Mouse (Mus musculus): Measurements from ENCODE around the gene Nwd2.

The Nwd2 gene

DNA sequence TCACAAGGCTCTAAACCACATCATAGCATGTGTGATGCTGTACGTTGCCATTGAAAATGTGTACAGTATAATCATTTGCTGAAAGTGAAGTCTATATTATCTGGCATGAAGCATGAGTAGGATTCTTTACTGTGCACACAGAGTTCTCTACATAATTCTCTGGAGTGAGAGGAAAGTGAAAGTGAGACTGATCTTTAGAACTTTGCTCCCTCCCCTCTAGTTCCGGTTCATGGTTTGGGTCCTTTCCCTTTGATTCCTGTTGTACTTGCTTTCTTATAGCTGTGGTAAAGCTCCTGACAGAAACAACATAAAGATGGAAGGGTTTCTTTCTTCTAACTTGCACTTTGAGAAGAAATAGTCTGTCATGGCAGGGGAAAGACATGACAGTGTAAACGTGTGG lies 107.0 kb downstream of the Nwd2 start:
- no peak for DNase-seq (ENCODE audit: low spot score)

DNA sequence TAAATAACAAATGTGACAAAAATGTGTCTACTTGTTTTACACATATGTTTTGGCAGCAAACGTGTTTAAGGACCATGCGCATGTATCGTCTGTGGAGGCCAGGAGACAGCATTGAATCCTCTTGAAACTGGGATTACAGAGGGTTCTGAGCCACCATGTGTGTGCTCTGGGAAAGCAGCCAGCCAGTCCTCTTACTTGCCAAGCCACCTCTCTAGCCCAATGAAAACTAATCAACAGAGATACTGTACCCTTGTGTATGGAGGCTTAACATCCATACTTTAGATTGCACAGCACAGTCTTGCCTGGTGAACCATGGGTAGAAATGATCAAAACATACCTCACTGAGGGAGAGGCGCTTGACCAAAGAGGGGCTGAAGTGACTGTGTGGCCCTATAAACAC lies 117.0 kb downstream of the Nwd2 start:
- DNase-seq (ENCODE audit: low spot score), result no peak

DNA sequence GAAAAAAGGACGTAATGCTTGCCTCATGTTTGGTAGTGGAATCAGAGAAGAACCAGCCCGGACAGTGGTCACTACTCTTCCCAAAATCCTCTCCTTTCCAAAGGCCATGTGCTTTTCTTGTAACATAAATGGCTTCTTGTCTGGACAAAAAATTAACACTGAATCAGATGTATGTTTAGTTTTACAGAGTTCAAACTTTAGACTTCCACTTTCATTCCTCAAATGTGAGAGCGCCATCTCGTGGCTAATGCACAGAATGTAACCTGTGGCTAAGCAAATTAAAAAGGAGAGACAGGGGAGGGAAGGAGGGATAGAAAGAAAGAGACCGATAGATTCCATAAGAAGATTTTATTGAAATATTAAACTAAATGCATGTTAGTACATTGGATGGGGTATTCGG lies 117.8 kb downstream of the Nwd2 start:
- DNase-seq (ENCODE audit: low spot score), result peak; percentile 21

DNA sequence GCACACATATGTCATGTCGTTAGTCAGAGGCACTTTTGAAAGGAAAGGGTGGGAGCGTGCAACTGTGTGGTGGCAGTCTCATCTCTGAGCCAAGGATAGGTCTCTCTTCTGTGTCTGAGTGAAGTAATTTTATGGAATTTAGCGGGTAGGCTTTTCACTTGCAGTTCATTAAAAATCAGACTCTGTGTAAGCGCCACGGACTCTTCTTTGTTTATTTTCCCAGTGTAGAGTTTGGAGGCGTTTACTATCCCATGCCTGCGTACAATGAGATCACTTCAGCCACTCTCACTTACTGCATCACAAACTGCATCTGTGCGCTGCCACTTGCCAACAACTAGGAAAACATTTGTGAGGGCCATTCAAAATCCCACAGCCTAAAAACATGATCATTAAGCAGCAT lies 118.6 kb downstream of the Nwd2 start:
- DNase-seq (ENCODE audit: low spot score), result no peak

DNA sequence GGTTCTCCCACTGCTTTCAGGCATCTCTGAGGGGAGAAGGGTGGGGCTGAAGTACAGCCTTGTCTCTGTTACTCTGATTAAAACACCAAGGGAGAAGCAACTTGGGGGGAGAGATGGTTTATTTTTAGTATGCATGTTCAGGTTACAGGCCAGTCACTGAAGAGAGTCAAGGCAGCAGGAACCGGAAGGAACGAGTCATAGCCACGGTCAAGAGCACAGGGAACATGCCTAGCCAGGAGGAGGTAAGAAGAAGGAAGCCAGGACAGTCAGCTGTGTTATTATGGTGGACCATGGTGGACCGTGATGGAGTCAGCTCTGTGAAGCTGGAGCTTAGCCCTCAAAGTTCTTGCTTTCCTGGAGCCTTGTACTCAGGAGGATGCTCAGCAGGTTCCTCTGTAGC lies 119.3 kb downstream of the Nwd2 start:
- DNase-seq (ENCODE audit: low spot score), result no peak

DNA sequence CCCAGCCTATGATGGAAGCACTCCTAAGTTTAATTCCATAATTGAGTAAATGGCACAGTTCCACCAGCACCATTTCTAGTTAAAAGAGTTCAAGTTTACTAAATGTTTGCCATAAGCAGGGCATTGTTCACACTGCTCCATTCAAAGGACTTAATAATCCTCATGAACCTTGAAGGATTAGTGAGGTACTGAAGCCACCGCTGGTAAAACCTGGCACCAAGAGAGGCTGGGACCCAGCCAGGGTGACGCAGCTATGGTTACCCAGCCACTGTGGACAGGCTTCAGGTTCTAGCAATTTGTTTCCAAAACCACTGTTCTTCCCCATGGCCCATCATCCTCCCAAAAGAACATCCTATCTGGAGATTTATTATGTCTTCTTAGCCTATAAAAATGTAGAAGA lies 124.1 kb downstream of the Nwd2 start:
- DNase-seq (ENCODE audit: low spot score), result no peak

DNA sequence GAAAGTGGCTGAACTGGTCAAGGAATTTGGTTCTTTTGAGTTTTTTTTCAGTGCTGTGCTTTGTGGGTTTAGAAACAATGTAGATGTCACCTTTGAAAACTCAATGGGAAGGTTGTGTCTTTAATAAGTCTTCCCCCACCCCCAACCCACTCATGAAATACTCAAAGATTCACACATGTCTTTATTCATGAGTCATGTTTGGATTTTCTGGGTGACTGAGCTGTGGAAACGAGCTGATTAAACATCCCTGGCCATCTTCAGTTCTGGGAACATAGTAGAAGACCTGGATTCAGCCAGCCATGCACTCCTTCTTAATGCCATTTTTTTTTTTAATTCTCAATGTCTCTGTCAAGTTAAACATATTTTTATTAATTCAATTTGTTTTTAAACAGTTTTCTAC lies 124.7 kb downstream of the Nwd2 start:
- no peak for DNase-seq (ENCODE audit: low spot score)

DNA sequence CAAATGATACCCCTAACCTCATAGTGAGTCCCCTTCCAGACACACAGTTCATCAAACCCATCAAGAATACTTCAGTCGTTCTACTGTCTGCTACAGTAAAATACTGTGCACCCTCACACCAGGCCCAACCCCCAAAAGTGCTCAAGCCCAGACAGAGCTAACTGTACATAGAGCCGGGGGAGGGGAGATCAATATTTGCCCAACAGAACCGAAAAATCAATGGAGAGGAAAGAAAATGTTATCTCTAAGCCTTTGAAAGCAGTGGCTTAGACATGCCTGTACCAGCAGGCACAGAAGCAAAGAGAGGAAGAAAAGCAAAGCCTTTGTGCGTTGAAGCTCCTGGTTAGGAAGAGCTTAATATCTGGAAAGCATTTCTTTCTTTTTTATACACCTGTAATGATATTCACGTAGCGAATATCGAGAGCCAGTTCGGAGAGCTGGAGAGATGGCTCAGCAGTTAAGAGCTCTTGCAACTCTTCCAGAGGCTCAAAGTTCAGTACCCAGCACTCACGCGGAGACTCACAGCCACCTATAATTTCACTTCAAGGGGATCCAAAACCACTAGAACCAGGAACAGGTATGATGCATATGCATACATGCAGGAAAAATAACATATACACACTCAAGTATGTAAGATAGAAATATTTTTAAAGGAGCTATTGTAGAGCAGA lies 139.4 kb downstream of the Nwd2 start:
- DNase-seq (ENCODE audit: low spot score), result no peak

DNA sequence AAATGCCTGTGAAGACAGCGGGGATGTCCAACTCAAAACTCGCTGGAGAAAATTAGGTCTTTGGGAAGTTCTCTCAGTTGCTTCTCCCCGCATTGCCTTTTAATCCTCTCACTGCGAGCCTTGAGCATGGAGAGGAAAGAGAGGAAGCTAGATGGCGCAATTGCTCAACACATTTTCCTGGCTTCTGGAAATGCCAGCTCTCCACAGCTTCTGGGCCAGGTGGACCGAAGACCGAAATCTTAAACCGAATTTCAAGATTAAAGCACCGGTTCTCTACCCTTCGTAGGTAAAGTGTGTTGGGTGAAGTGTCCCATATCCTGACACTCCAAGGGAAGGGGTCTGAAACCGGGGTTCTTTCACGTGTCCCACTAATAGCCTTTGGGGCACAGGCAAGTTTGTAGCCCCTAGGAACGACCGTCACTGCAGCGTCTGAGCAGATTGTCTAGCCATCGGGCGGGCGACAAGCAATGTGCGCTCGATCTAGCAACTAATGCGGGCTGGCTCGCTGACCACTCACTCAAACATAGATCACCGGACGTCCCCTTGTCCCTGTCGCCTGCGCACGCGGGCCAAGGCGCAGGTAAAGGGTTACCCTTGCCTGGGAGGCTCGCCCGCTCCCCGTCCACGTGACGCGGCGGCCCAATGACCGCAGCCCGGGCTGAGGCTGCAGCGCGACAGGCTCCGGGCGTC lies 163.1 kb downstream of the Nwd2 start, which contains the start of gene 0610040J01Rik:
0610040J01Rik (plus strand) TSS at position 545 of the 690 bp plus-strand sequence.
- DNase-seq (ENCODE audit: low spot score), result peak; percentile 23

DNA sequence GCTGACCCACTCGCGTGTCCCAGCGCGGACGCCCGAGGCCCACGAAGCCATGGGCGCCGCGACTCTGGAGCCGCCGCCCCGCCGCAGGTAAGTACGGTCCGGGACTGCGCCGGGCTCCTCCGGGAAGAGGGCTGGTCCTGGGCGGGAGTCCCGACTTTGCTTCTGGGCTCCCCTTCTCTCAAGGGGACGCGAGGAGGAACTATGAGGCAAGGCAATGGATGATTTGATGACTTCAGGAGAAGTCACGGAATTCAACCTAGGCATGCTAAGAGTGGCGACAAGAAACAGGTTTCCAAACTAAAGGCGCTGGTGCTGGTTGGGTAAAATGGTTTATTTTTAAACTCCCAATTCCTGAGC lies 163.6 kb downstream of the Nwd2 start:
- DNase-seq (ENCODE audit: low spot score), result no peak

DNA sequence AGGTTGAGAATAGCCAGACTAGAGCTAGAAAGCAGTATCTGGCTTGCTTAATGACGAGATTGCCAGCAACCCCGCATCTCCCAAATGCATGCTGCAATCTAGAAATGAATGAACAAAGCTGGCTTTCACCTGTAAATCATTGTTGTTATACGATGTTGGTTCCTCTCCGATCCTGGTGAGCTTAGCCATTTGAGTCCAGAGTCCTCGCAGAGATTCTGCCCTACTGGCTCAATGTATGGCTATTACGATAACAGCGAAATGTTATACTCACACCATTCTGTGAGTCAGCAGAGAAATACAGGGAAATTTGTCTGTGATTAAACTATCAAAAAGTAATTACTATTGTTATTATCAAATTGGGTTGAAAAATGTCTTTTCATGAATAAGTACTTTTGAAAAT lies 167.7 kb downstream of the Nwd2 start:
- DNase-seq (ENCODE audit: low spot score), result no peak

DNA sequence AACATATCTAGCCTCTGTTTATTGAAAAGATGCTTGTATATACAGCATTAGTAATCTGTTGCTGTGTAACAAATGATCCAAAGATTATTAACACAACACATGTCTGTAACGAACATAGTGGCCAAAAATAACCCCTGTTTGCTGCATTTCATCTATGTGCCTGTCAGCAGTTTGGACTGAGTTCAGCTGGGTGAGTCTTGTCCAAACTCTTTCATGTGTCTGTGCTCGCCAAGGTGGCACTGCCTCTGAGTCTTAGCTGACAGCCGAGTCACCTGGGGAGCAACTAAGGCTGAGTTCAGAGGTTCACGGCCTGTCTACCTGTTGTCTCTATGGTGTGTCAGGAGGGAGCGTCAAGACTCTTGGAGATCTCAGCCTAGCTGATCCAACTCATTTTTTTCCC lies 168.4 kb downstream of the Nwd2 start:
- no peak for DNase-seq (ENCODE audit: low spot score)

DNA sequence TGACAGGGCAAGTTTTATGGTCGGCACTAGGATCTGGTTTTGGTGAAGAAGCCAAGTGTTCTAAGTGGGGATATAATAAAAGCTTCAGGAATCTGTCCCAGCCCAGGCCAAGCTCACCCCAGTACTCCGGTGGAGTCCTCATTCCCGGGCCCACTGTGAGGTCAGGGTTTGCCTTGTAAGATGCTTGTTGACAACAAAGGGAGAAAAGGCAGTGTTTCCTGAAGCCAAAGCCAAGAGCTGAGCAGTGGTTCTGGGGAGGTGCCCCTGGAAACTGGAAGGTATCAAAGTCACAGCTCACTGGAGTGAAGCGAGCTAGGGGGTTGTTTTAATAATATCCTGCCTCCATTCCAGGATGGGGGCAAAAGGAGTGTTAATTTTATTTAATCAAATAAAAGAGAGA lies 170.1 kb downstream of the Nwd2 start:
- DNase-seq (ENCODE audit: low spot score), result no peak

DNA sequence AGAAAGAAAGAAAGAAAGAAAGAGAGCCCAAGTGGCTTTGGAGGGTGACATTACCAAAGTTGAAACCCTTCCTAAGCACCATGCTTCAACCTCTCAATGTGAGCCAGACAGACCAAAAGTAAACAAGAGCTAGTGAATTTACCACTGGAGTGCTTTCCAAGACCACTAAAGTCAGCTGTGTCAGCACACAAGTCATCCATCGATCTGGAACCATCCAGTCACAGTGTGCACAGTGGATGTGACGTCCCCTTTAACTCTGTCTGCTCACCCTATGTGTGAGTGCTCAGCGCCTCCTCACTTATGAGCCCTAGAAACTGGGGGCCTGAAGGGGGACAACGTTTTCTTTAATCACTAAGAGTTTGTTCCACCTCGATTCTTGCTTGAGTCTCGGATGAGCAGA lies 170.6 kb downstream of the Nwd2 start:
- DNase-seq (ENCODE audit: low spot score), result no peak

DNA sequence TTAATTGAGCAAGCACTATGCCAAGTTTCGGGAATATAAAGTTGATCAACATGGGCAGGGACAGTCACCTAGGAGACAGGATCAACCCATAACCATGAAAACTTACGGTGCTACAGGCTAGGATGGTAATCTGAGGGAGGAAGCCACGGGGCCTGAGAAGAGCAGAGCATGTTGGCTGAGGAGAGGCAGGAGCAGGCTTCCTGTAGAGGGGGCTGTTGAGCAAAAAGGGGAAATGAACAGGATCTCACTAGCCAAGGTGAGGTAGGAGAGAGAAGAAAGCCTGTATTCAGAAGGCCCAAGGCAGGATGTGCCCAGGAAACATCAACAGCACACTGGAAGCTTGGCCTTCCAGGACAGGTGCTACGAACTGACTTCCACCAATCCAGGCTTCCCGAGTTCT lies 172.3 kb downstream of the Nwd2 start:
- peak; percentile 12 for DNase-seq (ENCODE audit: low spot score)

DNA sequence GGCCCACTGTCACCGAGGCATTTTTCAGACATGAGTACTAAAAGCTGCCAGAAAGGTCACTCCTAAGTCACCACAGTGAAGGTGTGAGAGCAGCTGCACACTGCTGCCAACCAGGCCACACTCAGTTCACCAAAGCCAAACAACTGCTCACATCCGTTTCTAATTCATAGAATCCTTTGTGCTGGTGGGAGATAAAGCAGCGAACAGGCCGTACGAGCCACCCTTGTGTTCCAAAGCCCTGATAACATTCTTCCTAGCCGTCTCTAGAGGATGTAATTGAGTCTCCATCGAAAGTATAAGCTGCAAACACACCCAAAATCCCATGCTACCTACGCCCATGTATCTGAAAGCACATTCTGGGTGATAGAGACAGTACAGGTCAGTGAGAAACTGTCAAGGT lies 173.0 kb downstream of the Nwd2 start:
- DNase-seq (ENCODE audit: low spot score), result peak; percentile 23

DNA sequence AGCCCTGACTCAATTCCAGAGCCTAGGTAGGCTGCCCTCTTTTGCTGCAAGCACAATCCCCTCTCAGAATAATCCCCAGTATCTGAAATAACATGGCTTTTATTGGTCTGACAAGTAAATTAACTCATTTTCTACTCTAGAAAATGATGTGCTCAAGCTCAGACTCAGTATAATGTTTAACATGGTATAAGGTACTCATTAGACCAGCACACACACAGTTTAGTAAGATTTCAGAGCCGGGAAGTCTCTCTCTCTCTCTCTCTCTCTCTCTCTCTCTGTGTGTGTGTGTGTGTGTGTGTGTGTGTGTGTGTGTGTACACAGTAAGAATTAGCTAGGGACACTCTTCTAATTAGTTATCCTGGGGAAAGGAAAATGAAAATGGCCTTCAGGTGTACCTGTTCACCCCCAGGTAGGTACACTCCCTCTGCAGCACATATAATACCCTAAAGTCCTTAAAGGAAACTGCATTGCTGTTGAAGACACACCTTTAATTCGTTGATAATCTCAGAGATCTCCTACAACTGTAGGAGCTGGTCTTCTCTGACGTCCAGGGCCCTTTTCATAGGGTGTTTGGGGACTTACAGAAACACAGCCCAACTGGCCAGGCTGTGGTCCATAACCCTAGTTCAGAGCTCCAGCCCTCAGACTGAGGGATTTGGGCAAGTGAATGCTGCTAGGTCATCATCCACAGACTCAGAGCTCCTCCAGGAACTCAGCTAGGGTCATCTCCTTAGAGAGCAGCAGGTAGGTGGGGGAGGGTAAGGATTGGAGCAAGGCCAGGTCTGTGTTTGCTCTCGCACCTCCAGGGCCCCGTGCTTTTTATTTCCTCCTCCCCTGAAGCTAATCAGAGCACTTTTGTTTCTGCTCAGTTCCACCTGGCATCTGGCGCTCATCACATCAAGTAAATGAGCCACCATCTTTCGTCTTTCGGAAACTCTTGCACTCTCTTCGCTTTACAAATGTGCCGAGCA lies 174.7 kb downstream of the Nwd2 start:
- no peak for DNase-seq (ENCODE audit: low spot score)

DNA sequence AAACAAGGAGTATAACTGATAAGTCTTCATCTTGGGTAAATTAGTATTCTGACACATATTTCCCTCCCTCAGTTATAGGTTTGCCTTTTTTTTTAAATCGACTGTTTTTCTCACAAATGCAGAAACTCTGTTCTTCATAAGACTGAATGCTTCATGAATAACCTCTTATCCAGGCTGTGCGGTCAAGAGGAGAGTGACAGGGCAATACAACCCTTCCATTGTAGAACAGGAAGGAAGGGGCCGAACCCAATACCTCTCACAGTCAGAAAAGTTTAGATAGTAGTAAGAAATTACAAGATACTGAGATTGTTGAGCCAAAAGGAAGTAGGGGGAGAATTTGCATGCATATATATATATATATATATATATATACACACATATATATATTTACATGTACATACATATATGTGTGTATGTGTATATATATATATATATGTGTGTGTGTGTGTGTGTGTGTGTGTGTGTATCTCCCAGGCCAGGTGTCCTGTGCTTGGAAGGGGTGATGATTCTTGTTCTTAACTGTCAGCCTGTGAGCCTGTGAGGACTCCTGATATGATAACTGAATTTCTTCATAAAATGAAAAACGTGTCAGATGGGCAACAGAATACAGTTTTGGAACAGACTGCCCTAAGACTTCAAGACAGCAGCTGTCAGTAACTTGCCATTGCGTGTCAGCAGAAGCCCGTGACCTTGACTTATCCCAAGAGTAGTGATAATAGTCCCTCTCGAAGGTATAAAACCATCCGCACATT lies 175.9 kb downstream of the Nwd2 start:
- DNase-seq (ENCODE audit: low spot score), result no peak

DNA sequence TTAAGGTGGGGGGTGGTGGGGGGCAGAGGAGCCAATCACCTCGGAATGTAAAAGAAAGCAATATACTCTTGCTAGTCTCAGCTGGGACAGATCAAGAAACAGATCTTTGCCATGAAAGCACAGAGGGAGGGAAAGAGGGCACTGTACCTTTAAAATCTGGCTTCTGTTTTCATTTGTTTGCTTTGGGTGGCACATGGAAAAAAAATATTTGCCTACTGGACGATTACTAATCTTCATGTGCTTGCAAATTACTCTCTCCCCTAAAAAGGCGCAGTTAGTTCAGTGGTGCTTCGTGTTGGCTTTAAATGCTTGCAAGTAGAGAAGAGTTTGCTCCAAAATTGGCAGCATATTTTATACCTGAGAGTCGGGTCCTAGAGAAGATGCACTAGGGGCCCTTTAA lies 177.0 kb downstream of the Nwd2 start:
- DNase-seq (ENCODE audit: low spot score), result no peak

DNA sequence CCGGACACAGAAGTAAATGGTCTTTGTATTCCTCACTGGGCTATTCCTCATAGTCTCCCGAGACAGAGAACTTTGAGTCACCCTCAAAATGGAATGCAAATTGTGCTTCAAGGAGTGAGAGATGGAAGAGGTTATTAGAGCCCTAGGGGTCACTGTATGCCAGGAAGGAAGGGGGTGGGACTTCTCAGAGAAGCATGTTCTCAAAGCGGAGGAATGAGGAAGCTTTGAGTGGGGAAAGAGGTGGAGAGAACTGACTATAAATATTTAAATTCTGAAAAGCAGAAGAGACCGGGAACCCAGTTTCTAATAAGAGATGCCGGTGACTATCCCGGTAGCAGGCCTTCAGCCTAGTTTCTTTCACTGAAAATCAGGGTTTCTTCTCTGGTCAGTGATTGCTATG lies 178.1 kb downstream of the Nwd2 start:
- DNase-seq (ENCODE audit: low spot score), result no peak

DNA sequence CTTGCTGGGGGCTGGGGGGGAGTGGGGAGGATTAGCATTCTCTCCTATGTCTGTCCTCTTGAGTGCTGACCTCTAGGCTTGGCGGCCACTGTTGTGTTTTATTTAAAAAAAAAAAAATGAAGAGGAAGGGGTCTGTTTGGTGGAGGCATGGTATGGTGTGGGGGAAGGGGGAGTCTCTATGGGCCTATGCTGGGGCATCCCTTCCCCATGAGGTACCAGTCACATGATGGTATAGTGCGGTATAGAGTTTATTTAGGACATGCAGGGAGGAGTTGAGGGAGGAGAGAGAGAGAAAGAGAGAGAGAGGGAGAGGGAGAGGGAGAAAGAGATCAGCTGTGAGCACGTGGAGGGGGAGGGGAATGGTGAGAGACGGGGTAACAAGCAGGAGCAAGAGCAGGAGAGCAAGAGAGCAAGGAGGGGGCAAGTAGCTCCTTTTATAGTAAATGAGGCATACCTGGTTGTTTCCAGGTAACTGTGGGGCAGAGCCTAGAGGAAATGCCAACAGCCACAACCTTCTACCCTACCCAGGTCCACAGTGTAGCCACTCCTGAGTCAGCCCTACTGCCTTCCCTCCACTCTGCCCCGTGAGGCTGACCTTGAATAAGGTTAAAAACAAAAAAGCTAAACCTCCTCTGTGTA lies 178.6 kb downstream of the Nwd2 start:
- no peak for DNase-seq (ENCODE audit: low spot score)

All from c-Kit-positive CD71-positive TER-119-positive erythroid progenitor cells, embryonic 14.5 days (primary cell).